Mouse (Mus musculus): ENCODE data around the gene Gfod1. TPM values are rescaled to one million over a fixed set of nuclear protein-coding genes. Genes with fewer than 3 reads are reported as not detected.

Gene Gfod1
- total RNA-seq, 1 experiment = 4.8 TPM

DNA sequence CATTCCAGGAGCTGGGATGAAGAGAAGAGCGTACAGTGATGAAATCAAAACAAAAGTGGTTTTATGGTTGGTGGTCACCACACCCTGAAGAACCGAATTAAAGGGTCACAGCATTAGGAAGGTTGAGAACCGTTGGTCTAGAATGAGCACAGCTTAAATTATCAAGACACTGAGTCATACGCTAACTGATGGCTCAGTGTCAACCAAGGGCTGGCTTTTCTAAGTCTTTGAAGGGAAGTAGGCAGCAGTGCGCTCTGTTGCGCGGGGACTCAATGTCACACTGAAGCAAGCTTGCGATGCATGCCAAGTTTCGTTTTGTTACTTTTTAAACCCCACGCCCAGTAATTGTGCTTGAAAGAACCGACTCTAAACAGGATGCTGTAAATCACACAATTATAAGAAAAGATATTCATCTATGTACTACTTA is 64.2 kb downstream of the Gfod1 start:
- no peaks in the 10 kb centered on the region for H3K9me3 ChIP-seq (ENCODE audit: control insufficient read depth, insufficient read depth, low read depth, low read length)
- TF ChIP-seq HCFC1 (IDR thresholded peaks at IDR 0.05; ENCODE audit: borderline replicate concordance, insufficient read depth, low read length) (no peak), MAFK (IDR thresholded peaks at IDR 0.05; ENCODE audit: insufficient read depth, low read depth, low read length) (no peak), ZNF384 (IDR thresholded peaks at IDR 0.05; ENCODE audit: low read depth, low read length) (no peak), CHD2 (IDR thresholded peaks at IDR 0.05; ENCODE audit: low read depth, low read length) (no peak), ZC3H11A (IDR thresholded peaks at IDR 0.05; ENCODE audit: borderline replicate concordance, low read depth, low read length) (no peak)
- H3K9ac ChIP-seq (ENCODE audit: insufficient read depth, low read depth, low read length, poor library complexity, severe bottlenecking) = no peak overlapping the region
- H3K4me1 ChIP-seq (ENCODE audit: control insufficient read depth in 2 of 2, insufficient read depth in 2 of 2, low read length in 2 of 2, poor library complexity in 1 of 2) = peaks cover 6 to 11% of the 10 kb centered on the region in 2 experiments; a peak in 2 of 4 replicates
- in situ Hi-C loops (cut with MboI; ENCODE audit: low sequenced_read_pairs in 2 of 2, unreplicated experiment in 2 of 2) = no loop called here
- H3K36me3 ChIP-seq (ENCODE audit: control insufficient read depth, insufficient read depth, low read length, poor library complexity, severe bottlenecking) = no peaks in the 10 kb centered on the region
- no peak overlapping the region for H3K4me3 ChIP-seq (ENCODE audit: insufficient read depth in 1 of 2, low read depth in 1 of 2, low read length in 2 of 2, poor library complexity in 1 of 2, severe bottlenecking in 1 of 2)
- H3K27ac ChIP-seq (ENCODE audit: insufficient read depth, low read depth, low read length, poor library complexity, severe bottlenecking) = no peak overlapping the region
- DNase-seq (ENCODE audit: low read depth, low spot score) = no peak

DNA sequence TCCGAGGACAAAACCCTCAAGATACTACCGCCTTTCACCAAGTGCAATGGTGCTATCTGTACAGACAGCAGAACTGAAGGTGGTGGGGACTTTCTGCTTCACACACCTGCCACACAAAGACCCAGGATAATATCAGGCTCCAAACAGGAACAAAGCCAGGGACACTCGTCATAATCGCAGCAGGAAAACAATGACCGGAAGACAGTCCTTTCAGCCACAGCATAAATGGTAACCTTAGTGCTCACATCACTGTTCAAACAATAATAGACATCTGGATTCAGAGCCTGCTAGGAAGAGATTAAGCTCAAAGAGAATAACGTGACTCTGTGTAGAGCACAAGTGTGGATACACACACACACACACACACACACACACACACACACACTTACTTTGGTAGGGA is 67.3 kb downstream of the Gfod1 start:
- DNase-seq (ENCODE audit: low read depth, low spot score) = no peak
- no peak overlapping the region for H3K4me3 ChIP-seq (ENCODE audit: insufficient read depth in 1 of 2, low read depth in 1 of 2, low read length in 2 of 2, poor library complexity in 1 of 2, severe bottlenecking in 1 of 2)
- in situ Hi-C loops (cut with MboI; ENCODE audit: low sequenced_read_pairs in 2 of 2, unreplicated experiment in 2 of 2) = no loop called here

DNA sequence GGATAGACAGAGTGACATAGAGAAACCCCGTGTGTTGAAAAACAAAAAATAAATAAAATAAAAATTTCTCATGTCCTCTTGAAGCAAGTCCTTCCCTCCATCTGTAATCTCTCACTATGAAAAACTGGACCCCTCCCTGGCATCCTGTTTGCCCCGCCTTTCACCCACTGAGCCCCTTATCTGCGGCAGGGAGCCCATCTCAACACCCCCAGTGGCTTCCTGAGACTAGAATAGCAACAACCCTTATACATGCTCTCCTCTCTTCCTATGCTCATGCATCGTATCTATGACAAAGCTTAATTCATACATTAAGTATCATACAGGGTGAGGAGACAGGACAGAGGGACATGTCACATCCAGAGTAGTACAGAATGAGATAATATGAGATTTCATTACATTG is 68.0 kb downstream of the Gfod1 start:
- H3K9ac ChIP-seq (ENCODE audit: insufficient read depth, low read depth, low read length, poor library complexity, severe bottlenecking) = no peak overlapping the region
- no peaks in the 10 kb centered on the region for H3K9me3 ChIP-seq (ENCODE audit: control insufficient read depth, insufficient read depth, low read depth, low read length)
- no peak overlapping the region for H3K27ac ChIP-seq (ENCODE audit: insufficient read depth, low read depth, low read length, poor library complexity, severe bottlenecking)
- no peaks in the 10 kb centered on the region for H3K36me3 ChIP-seq (ENCODE audit: control insufficient read depth, insufficient read depth, low read length, poor library complexity, severe bottlenecking)
- no peak for DNase-seq (ENCODE audit: low read depth, low spot score)
- in situ Hi-C loops (cut with MboI; ENCODE audit: low sequenced_read_pairs in 2 of 2, unreplicated experiment in 2 of 2) = no loop called here
- TF ChIP-seq ZC3H11A (IDR thresholded peaks at IDR 0.05; ENCODE audit: borderline replicate concordance, low read depth, low read length) (no peak), ZNF384 (IDR thresholded peaks at IDR 0.05; ENCODE audit: low read depth, low read length) (no peak), CHD2 (IDR thresholded peaks at IDR 0.05; ENCODE audit: low read depth, low read length) (no peak), HCFC1 (IDR thresholded peaks at IDR 0.05; ENCODE audit: borderline replicate concordance, insufficient read depth, low read length) (no peak), MAFK (IDR thresholded peaks at IDR 0.05; ENCODE audit: insufficient read depth, low read depth, low read length) (no peak)
- no peak overlapping the region for H3K4me3 ChIP-seq (ENCODE audit: insufficient read depth in 1 of 2, low read depth in 1 of 2, low read length in 2 of 2, poor library complexity in 1 of 2, severe bottlenecking in 1 of 2)
- H3K4me1 ChIP-seq (ENCODE audit: control insufficient read depth in 2 of 2, insufficient read depth in 2 of 2, low read length in 2 of 2, poor library complexity in 1 of 2) = peaks cover 12 to 22% of the 10 kb centered on the region in 2 experiments

More for the DNA sequence above, 67.3 kb downstream of the Gfod1 start:
- no peak overlapping the region for H3K27ac ChIP-seq (ENCODE audit: insufficient read depth, low read depth, low read length, poor library complexity, severe bottlenecking)
- TF ChIP-seq ZNF384 (IDR thresholded peaks at IDR 0.05; ENCODE audit: low read depth, low read length) (no peak), MAFK (IDR thresholded peaks at IDR 0.05; ENCODE audit: insufficient read depth, low read depth, low read length) (no peak), ZC3H11A (IDR thresholded peaks at IDR 0.05; ENCODE audit: borderline replicate concordance, low read depth, low read length) (no peak), HCFC1 (IDR thresholded peaks at IDR 0.05; ENCODE audit: borderline replicate concordance, insufficient read depth, low read length) (no peak), CHD2 (IDR thresholded peaks at IDR 0.05; ENCODE audit: low read depth, low read length) (no peak)
- H3K4me1 ChIP-seq (ENCODE audit: control insufficient read depth in 2 of 2, insufficient read depth in 2 of 2, low read length in 2 of 2, poor library complexity in 1 of 2) = peaks cover 12 to 18% of the 10 kb centered on the region in 2 experiments
- no peak overlapping the region for H3K9ac ChIP-seq (ENCODE audit: insufficient read depth, low read depth, low read length, poor library complexity, severe bottlenecking)
- H3K9me3 ChIP-seq (ENCODE audit: control insufficient read depth, insufficient read depth, low read depth, low read length) = no peaks in the 10 kb centered on the region
- no peaks in the 10 kb centered on the region for H3K36me3 ChIP-seq (ENCODE audit: control insufficient read depth, insufficient read depth, low read length, poor library complexity, severe bottlenecking)

DNA sequence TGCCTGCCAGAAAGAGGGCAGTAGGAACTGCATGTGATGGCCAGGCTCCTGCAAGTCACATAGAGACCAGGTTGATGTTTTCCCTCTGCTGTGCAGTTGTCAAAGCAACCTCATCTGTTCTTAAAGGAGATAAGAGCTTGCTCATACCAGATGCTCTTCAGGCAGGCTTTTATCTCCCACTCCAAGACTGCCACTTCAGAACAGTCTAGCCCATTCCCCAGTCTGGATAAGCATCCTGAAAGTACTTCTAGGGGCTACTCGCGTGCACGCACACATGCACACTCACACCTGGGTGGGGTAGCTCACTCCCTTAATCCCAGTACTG is 68.4 kb downstream of the Gfod1 start:
- no peaks in the 10 kb centered on the region for H3K36me3 ChIP-seq (ENCODE audit: control insufficient read depth, insufficient read depth, low read length, poor library complexity, severe bottlenecking)
- no peak overlapping the region for H3K4me3 ChIP-seq (ENCODE audit: insufficient read depth in 1 of 2, low read depth in 1 of 2, low read length in 2 of 2, poor library complexity in 1 of 2, severe bottlenecking in 1 of 2)
- H3K4me1 ChIP-seq (ENCODE audit: control insufficient read depth in 2 of 2, insufficient read depth in 2 of 2, low read length in 2 of 2, poor library complexity in 1 of 2) = peaks cover 12 to 22% of the 10 kb centered on the region in 2 experiments
- in situ Hi-C loops (cut with MboI; ENCODE audit: low sequenced_read_pairs in 2 of 2, unreplicated experiment in 2 of 2) = no loop called here
- no peak for TF ChIP-seq HCFC1 (IDR thresholded peaks at IDR 0.05; ENCODE audit: borderline replicate concordance, insufficient read depth, low read length)
- no peak for TF ChIP-seq ZNF384 (IDR thresholded peaks at IDR 0.05; ENCODE audit: low read depth, low read length)
- TF ChIP-seq ZC3H11A (IDR thresholded peaks at IDR 0.05; ENCODE audit: borderline replicate concordance, low read depth, low read length) = no peak
- no peak for TF ChIP-seq CHD2 (IDR thresholded peaks at IDR 0.05; ENCODE audit: low read depth, low read length)
- TF ChIP-seq MAFK (IDR thresholded peaks at IDR 0.05; ENCODE audit: insufficient read depth, low read depth, low read length) = no peak
- no peak for DNase-seq (ENCODE audit: low read depth, low spot score)
- H3K9me3 ChIP-seq (ENCODE audit: control insufficient read depth, insufficient read depth, low read depth, low read length) = no peaks in the 10 kb centered on the region
- H3K27ac ChIP-seq (ENCODE audit: insufficient read depth, low read depth, low read length, poor library complexity, severe bottlenecking) = no peak overlapping the region
- H3K9ac ChIP-seq (ENCODE audit: insufficient read depth, low read depth, low read length, poor library complexity, severe bottlenecking) = no peak overlapping the region

Measured in ES-E14 (cell line).